Mouse (Mus musculus): Measurements from ENCODE around the gene Nr5a2.
"Not testable (repeated sequence)": the region's sequence is repeated elsewhere in the genome, so short reads cannot be mapped to it uniquely, and the experiment has no call there.

Nr5a2 gene

GRCm38 (mm10) chr1:136832305-136833152 is 127.7 kb downstream of the Nr5a2 start:
- no peak for DNase-seq

GRCm38 (mm10) chr1:136830992-136831391 is 129.3 kb downstream of the Nr5a2 start:
- no peak for DNase-seq

- no peak for DNase-seq
Observed at GRCm38 (mm10) chr1:136829931-136830330, 130.3 kb downstream of the Nr5a2 start.

- no peak for DNase-seq
Observed at GRCm38 (mm10) chr1:136823897-136824296, 136.4 kb downstream of the Nr5a2 start.

GRCm38 (mm10) chr1:136800625-136801024 is 159.6 kb downstream of the Nr5a2 start:
- DNase-seq: no peak

GRCm38 (mm10) chr1:136796361-136797090 is 163.7 kb downstream of the Nr5a2 start:
- DNase-seq: no peak

GRCm38 (mm10) chr1:136792957-136793883 is 167.0 kb downstream of the Nr5a2 start:
- DNase-seq: not testable (repeated sequence)

Data from right cerebral cortex, postnatal 25 days (tissue).